Mouse (Mus musculus) ovary, postnatal 10 days (tissue): Measurements from ENCODE around the gene Cldn7.
A peak's percentile ranks its signal among the peaks of the same experiment; 100 is the strongest.

Experiments
- DNase-seq: peaks from one replicate; pipeline ENCODE4 v3.0.0; 2022; ENCODE audit warnings: low spot score

The Cldn7 gene

DNA sequence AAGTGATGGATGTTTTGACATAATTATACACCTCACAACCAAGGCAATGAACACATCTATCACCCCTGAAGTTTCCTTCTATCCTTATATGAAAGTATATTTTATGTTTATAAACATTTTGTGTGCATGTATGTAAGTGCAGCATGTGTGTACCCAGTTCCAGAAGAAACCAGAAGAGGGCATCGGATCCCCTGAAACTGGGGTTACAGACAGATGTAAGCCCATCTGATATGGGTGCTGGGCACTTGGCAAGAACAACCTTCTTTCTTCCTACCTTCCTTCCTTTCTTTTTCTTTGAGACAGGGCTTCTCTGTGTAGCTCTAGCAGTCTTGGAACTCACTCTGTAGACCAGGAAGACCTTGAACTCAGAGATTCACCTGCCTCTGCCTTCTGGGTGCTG is 8.4 kb upstream of the Cldn7 start:
- DNase-seq = no peak

DNA sequence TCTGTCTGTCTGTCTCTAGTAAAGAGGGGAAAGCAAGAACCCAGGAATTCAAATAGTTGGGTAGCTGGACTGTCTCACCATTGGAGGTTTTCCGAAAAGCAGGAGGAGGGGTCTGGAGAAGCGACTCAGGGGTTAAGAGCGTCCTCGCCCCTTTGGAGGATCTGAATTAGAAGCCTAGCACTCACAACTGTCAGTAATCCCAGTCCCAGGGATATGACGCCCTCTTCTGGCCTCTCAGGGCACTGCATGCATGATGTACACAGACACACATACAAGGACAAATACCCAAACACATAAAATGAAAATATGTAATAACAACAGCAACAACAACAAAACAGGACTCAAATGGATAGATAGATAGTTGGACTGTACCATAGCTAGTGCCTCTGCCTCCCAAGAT is 4.0 kb upstream of the Cldn7 start:
- DNase-seq = no peak

DNA sequence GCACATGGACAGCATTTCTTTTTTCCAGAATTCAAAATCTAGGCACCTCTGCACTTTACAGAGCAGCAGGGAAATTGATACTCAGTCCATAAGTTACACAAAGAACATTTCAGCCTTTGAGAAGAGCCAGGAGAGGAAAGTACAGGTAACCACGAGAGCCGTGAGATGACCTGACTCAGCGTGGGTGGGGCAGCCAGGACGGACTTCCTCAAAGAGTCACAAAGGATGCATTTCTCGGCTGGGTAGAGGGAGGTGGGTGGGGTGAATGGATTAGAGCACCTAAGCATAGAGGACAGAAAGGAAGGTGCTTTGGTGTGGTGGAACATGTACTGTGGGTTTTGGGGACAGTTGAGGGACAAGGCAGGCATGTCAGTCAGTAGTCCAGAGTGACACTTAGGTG is 2.7 kb upstream of the Cldn7 start:
- no peak for DNase-seq

DNA sequence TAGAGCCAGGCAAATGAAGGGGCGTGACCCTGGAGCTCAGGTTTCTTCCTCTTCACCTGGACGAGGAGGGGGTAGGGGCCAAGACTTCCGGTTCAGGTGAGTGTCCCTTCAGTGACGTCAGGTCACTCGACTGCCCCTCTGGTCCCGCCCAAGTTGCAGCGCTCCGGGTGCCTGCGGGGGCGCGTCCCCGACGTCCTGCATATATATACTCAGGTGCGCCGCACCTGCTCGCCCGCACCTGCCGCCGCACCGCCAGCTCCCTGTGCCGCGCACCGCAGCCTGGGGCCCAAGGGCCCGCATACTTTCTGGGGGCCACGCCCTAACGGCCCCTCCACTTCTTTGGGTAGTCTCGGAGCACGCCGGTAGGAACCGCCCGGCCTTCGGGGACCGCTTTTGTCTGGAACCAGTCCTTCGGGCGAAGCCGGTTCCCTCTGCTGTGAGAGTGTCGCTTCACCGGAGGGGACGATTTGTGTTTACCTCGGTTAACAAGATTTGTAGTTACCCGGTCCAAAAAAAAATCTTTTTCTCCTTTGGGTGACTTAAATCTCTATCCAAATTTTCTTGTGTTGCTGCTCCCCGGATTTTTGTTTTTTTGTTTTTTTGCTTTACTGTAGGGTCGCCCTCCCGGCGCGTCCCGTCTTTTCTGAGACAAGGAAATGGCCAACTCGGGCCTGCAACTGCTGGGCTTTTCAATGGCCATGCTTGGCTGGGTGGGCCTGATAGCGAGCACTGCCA is 859 bp downstream of the Cldn7 start:
- no peak for DNase-seq

DNA sequence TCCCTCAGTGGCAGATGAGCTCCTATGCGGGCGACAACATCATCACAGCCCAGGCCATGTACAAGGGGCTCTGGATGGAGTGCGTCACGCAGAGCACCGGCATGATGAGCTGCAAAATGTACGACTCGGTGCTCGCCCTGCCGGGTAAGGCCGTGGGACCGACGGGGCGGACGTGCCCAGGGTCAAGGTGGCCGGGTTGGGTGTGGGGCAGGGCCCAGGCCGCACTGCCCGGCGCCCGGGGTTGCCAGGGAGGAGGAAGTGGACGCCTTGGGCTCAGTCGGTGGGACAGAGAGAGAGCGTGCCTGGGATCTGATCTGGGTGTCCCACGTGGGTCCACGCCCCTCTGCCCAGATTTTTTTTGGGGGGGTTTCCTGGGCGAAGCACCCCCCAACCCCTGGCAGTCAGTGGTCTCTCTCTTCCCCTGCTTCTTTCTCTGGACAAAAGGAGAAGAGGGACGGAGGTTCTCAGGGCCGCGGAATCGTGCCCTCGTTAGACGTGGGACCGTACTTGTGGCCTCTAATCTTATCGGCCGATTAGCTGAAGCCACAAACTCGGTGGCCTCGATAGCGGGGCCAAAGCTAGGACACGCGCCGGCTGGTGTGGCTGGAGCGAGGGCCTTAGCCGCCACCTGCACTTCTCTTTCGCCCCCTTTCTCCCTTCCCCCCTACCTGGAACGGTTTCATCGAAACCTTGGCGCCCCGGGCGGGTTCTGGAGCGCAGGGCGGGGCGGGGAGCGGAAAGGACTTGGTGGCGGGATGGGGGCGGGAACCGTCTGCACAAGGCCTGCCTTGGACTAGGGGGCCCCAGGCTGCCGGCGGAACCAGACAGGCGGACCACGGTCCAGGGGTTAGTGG is 1.7 kb downstream of the Cldn7 start:
- DNase-seq = no peak

DNA sequence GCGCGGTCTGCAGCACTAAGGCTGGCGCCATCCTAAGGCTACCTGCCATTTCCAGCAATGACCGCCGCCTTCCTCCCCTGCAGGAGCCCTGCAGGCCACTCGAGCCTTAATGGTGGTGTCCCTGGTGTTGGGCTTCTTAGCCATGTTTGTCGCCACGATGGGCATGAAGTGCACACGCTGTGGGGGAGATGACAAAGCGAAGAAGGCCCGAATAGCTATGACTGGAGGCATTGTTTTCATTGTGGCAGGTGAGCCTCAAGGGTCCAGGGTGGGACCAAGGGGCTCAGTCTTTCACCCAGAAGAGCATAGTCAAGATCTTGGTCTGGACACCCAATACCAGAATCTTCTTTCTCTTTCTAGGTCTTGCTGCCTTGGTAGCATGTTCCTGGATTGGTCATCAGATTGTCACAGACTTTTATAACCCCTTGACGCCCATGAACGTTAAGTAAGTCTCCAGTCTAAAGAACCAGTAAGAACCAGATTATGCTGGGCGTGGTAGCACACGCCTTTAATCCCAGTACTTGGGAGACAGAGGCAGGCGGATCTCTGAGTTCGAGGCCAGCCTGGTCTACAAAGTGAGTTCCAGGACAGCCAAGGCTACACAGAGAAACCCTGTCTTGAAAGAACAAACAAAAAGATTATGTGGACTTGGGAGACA is 2.4 kb downstream of the Cldn7 start:
- DNase-seq = no peak

DNA sequence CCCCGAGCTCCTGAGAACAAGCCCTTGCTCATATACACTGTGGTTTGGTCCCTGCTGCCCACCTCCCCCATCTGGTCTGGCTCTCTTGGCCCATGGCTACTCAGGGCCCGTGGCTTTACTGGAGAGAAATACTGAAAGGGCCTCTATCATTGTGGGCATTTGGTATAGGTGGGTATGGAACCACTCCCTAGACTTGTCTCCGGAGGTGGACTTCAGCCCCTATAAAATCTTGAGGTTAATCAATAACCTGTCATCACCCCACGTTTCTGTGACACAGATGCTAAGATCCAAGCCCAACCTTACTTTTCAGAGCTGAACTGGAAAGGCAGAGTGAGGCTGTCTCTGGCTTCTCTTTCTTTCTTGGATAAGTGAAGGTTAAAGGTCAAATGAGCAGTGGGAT is 4.2 kb downstream of the Cldn7 start:
- no peak for DNase-seq

DNA sequence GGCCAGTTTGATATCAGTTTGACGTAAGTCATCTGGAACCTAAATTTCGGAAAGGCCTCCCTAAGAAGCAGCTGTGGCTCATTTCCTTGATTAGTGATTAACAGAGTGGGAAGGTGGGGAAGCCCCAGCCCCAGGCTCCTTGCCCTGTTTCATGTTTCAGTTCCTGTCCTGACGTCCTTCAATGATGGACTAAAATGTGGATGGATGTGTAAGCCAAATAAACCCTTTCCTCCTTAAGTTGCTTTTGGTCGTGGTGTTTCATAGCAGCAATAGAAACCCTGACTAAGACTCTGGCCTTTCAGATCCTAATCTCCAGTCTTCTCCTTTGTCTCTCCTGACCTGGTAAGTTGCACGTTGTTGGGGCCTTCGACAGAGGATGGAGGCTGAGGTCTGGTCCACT is 5.6 kb downstream of the Cldn7 start:
- DNase-seq = no peak

DNA sequence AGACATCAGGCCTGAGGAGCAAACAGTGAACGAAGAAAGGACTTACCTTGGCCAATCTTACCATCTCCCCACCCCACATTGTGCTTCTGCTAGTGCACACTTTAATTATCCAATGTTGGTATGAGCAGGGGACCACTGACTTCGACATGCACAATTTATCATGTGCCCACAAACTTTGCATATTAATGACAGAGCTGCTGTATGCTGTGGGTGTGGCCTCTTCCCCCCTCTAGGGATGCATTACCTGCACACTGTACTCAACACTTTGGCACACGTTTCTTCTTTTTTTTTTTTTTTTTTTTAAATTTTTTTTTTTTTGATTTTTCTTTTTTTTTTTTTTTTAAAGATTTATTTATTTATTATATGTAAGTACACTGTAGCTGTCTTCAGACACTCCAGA is 6.2 kb downstream of the Cldn7 start:
- no peak for DNase-seq

DNA sequence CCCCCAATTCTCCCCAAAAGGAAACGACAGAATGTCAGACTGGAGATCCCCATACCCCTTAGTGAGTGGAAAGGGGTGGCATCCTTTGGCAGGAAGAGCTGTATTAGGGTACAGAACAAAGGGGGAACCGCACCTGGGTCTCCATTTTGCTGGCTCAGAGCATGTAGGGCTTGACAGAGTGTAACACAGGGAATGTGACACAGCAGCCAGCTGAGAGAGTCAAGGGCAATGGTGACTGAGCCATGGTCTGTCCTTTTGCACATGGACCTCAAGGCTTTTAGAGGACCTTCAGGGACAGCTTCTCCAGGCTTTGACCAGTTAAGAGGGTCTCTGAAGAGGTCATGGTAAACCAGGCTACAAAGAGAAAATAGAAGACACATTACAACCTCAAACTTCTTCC is 10.3 kb downstream of the Cldn7 start:
- no peak for DNase-seq

DNA sequence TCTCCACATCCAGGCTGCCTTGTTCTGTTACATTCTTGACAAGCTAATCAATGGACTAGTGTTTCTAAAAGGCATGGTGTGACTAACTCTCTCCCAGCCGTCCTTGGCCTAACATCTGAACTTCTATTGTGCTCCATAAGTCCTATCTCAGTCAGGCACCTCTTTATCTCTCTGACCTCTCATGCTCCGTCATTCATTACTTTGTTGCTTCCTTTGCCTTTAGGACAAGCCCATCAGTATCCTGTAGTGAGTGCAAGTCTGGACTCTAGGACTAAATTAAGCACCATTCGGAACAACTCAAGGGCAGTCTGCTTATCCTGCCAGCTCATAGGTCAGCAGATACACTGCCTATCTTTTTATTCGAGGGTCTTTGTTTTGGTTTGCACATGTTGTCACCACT is 11.7 kb downstream of the Cldn7 start:
- no peak for DNase-seq

DNA sequence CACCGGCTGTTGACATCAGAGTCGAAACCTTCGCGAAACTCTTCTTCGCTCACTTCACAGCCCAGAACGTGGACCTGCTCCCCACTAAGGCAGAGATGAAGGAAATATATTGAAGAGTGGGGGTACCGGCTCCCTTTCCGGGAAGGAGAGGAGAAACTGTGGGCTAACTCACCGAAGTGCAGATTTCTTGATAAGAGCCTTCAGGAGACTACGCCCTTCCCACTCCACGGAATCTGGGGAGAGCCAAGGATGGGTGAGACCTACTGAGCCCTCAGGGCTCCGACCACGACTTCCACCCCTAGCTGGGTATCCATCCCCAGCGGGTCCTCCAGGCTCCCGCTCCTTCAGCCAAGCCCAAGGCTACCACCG is 15.2 kb downstream of the Cldn7 start:
- no peak for DNase-seq

DNA sequence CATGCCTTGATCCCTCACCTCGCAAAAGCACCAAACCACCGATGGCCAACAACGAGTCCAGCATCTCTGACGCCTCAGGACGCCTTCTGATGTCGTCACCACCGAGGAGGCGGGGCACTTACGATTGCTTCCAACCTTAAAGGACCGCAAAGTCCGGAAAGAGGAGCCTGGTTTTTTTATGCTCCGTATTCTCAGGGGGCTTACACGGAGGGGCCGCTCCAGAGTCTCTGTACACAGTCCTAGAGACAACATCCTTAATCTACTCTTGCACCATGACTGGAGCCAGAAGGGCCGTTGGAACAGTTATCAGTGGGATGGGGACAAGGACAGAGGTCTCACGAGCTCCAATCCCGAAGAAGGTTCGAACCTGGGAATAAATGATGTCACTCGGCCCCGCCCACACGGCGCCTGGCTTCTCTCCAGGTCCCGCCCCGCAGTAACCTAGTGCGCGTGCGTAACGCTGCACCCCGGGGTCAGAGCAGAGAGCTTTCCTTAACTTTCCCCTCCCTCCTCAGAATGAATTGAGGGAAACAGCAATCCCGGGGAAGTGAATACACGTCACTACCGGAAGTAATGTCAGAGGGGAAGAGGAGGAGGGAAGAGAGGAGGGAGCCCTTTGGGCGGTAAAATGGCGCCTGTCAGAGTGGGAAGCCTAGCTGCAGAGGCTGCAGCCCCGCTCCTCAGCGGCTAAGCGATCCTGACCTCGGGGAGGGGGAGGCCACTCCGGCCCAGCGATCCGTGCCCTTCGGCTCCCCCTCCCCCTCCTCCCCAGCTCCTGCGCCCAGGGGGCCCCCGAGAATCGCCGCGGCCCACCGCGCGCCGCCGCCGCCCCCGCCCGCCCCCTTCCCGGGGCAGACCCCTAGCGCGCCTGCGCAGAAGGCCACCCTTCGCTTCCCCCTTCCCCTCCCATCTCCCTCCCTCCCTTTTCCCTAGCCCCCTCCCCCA is 15.9 kb downstream of the Cldn7 start:
- DNase-seq = peak; percentile 97

DNA sequence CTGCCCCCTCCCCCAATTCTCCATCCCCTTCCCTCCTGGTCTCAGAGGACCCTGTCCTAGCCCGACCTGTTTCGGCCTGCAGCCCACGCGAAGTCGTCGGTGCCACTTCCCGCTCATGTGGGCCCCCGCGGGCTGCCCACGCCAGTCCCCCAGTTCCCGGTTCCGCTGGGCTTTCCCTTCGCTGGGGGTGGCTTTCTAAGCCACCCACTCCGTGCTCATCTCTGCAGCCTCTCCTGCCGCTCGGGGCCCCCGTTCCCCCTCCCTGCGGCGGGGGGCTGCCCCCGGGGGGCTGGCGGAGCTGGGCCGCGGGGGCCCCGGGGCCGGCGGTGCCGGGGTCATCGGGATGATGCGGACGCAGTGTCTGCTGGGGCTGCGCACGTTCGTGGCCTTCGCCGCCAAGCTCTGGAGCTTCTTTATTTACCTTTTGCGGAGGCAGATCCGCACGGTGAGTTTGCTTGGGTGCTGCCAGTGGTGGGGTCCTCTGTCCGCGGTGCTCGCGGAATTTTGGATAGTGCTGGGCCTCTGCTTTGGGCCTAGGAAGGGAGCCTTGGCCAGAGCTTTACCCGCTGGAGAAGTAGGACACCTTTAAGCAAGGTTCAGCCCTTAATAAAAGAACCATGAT is 16.7 kb downstream of the Cldn7 start, which contains the start of gene Ctdnep1:
Gene Ctdnep1, plus strand, starts transcription at position 16 of the 622 bp plus-strand sequence.
- DNase-seq = no peak

DNA sequence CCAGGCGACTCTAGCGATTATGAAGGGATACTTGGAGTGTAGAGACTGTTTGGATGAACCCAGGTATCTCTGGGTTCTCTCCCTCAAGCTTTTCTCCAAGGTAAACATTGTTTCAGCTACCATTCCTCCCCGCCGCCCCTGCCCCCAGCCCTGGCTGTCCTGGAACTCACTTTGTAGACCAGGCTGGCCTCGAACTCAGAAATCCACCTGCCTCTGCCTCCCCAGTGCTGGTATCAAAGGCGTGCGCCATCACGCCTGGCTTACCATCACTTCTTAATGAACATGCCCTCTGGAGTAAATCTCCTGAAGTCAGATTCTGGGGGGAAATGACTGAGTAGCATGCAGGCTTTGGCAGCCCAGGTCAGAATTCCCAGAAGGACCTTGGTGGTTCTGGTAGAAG is 17.6 kb downstream of the Cldn7 start, which contains the start of gene Elp5:
Gene Elp5, minus strand, starts transcription at position 293 of the 400 bp plus-strand sequence.
- DNase-seq = no peak

DNA sequence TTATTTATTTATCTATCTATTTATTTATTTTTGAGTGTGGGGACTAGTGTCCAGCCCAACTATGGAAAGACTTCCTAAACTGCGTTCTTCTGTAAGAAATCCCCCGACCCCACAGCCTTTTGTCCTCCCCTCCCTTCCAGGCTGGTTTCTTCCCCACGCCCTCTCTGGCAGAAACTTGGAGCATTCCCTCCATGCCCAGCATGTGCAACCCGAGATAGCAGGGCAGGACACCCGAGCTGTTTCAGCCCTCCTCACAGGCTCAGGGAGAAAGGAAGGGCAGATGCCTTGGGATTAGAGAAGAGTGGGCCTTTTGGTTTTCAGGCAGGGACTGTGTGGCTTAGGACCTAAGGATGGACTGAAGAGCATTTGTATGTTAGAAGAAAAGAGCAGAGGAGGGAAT is 18.3 kb downstream of the Cldn7 start:
- no peak for DNase-seq

DNA sequence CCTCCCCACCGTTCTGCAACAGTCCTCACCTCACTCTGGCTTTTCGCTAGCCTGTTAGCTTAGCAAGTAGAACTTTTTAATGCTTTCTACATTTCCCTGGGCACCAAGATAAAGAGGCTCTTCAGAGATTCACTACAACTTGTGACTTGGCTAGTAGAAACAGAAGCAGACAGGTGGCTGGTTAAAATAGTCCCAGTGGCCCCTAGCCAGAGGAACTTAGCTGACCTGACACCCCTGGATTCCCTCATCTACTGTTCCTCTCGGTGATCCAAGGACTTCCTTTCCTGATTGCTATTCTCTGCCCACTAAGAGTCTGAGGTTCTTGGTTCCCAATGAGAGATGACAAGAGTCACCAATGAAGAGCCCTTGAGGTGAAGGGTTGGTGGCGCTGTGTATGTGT is 18.8 kb downstream of the Cldn7 start:
- DNase-seq = no peak

DNA sequence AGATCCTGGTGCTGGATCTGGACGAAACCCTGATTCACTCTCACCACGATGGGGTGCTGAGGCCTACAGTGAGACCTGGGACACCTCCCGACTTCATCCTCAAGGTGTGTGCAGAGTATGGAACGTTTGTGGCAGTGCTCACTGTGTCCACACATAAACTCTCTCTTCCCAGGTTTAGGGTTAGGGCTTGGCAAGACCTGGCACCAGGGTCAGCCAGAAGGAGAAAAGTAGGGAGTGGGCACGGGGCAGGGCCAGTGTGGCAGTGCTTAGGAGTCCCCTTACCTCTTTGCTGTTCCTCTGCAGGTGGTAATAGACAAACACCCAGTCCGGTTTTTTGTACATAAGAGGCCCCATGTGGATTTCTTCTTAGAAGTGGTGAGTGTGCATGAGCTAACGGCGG is 19.9 kb downstream of the Cldn7 start:
- no peak for DNase-seq

DNA sequence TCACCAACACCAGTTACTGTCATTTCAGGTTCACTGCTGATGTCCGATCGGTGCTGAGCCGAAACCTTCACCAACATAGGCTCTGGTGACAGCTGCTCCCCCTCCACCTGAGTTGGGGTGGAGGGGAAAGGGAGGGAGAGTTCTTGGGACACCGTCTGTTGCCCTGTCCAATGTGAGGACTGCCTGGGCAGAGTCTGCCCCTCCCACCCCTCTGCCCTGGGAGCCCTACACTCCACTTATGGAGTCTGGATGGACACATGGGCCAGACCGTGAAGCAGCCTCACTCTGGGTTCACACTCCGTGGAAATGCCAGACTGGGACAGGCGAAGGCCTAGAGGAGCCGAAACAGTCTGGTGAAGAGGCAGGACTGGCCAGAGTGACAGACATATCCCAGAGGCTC is 25.4 kb downstream of the Cldn7 start:
- no peak for DNase-seq

DNA sequence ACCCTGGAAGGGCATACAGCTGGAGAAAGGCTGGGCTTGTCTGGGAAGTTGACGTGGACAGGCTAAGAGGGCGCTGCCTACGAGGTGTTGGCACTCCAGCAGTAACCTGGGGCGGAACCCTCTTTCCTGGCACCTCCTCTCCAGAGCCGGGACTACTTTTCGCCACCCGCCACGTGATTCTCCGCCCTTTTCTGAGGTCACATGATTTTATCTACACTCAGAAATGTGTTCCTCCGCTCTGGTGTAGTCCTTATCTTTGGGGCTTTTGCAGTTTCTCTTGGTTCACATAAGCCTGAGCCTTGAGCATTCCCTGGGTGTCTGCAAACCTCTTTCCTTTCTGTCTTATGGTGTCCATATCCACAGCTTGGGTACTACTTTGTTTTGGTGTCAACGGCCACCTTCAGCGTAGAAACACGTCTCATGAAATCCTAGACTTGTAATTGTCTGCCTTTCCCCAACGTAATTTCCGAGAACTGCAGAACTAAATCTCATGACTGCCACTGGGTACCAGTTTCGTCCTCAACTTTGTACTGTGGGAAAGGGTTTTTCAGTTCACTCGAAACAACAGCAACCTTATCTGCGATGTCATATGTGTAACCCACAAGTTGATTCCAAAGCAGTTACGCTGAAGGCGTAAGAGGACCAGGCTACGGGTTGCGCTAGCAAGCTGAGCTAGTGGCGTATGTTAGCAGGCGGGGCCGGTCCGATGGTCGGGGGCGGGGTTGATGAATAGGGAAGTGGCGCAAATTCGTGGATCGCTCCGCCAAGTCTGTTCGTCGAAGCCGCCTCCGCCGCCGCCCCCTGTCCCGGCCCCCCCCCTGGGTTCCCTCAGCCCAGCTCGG is 26.5 kb downstream of the Cldn7 start, which contains the start of gene Gabarap:
Gene Gabarap, plus strand, starts transcription at position 294 of the 842 bp plus-strand sequence.
- peak; percentile 87 for DNase-seq
